Mouse (Mus musculus) layer of hippocampus, postnatal 25 days (tissue): Measurements from ENCODE around the gene Txndc9. TPM values are rescaled to one million over a fixed set of nuclear protein-coding genes. Genes with fewer than 3 reads are reported as not detected.
"Not testable (repeated sequence)": the region's sequence is repeated elsewhere in the genome, so short reads cannot be mapped to it uniquely, and the experiment has no call there.

ENCODE experiments used
- DNase-seq, 2 experiments: peaks; one replicate each; pipeline ENCODE4 v3.0.0; 2022; ENCODE audit warnings: mixed read lengths in 2 of 2, low spot score in 1 of 2; ENCODE audit errors: extremely low spot score in 1 of 2
- total RNA-seq, 2 experiments: library from RNA; stranded (reverse); gene quantifications; 2 replicates each; pipeline ENCODE4 v1.2.3; 2021

Txndc9 gene
- total RNA-seq, 2 experiments from 2014 or later = 62.4 to 64.2 TPM

DNA sequence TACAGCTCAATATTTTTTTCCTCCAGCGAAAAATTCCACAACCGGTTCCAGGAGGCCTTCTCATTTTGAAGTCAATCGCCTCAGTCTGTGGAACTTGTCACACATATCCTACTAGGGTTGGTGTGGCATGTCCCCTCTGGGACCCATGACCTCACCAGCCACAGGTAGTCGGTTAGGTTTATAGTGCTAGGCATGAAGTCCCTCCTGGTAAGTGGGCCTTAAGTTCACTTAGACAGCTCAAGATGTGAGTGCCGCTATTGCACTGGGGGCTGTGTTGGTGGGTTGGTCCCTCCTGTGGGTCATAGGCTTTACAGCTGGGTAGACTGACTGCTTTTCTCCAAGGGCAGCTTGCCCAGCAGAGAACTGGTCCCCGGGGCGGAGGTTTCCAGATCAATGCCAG, 20.4 kb downstream of the Txndc9 start:
- DNase-seq = no peak

GRCm38 (mm10) chr1:37976666-37977065, 21.0 kb downstream of the Txndc9 start:
- not testable (repeated sequence) for DNase-seq

GRCm38 (mm10) chr1:37971520-37971919, 26.2 kb downstream of the Txndc9 start:
- no peak for DNase-seq

DNA sequence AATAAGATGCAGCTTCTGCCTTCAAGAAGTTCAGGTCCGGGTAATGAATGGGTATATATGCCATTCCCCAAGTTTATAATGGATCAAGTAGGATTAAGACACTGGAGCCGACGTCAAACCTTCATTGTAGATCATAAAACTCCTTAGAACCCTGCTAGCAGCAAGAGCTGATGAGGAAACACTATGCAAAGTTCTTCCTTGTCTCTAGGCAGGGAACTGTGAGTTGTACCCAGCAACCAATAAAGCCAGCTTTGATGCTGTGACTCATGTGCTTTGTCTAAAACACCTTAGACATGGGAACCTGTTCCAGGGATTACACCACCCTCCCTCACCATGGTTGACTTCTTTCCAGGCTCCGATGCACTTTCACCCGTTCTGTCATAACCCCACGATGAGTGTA, 28.9 kb downstream of the Txndc9 start:
- no peak for DNase-seq

- DNase-seq = no peak
Measured at GRCm38 (mm10) chr1:37965571-37965970, 32.1 kb downstream of the Txndc9 start.

DNA sequence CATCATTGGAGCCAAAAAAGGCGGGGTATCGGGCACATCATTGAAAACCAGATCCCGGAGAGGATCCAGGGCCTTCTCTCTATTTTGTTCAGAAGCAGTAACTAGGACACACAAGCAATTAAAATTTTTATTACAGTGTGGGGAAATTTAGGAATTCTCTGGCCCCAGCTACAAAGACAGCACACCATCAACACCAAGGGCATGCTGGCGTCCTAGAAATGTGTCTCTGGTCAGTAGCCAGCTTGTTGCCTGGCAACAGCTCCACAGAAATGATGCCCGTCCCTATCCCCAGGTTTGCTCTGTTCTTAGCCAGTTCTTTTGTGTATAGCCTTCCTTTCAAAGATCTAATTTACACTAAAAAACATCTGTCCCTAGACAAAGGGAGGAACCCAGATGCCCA, 38.2 kb downstream of the Txndc9 start:
- peak in 1 of 2 experiments; percentile 15 for DNase-seq

GRCm38 (mm10) chr1:37958516-37958915, 39.2 kb downstream of the Txndc9 start:
- no peak for DNase-seq

DNA sequence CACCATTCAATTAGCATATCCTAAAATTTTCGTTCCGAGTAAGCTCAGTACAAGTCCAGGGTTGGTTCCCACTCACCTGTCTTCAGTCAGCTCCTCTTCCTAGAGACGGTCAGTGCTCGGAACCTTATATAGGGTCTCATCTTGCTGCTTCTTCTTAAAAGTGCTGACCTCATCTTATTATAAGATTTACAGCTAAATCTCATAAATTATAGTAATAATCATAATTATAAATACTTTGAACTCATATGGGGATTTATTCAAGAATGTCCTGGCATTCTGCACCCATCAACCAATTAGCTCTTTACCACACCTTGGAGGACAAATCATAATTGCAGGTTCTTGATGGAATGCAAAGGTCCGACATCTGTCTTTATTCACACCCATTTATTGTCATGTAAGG, 40.0 kb downstream of the Txndc9 start, which contains the start of gene Lyg1:
TSS of gene Lyg1 (minus strand) at position 101 of the 400 bp plus-strand sequence.
- no peak for DNase-seq

DNA sequence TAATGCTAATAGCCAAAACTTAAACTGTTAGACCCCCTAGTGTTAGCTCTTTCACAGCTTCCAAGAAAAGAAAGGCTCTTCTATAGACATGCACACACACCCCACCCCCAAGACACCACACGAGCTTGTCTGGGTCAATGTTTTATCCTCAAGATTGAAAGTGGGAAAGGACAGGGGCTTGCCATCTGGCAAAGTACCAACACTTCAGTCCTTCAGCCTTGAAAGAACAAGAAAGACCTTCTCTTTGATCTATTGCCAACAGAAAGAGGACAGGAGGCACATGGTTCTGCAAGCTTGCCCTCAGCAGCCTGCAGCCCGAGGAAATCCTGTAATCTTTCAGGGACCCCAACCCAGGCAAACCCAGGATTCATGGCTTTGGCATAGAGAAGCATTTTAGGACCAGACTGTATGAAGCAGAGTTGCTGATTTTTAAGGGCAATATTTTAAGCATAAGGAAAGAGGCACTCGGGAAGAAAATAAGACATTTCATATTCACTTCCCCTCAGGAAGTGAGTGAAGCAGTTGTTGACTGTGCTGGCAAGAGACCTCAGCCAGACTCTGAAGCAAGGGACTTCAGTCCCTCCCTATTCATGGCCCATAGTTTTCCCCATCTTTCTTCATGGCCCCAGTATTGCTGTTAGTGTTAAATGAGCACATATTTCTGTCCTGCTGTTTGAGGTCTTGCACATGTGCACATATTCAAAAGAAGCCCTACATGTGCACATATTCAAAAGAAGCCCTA, 40.8 kb downstream of the Txndc9 start:
- DNase-seq = no peak

DNA sequence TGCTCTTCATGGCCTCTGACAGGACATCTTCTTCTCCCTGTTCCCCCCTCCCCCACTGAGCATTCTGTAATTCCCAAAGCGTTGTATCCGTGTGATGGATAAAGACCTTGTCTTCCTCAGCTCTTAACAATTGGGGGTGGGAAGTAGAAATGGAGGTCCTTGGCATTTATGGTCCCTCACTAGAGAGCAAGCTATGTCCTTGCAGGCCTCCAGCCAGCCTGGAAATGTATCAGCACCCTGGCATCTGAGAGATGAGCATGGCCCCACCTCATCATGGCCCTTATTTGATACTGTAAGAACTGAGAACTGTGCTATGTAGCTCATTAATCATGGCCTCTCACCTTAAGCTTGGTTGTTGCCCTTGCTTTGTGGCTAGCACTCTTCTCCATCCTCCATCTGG, 42.4 kb downstream of the Txndc9 start:
- no peak for DNase-seq

- no peak for DNase-seq
Measured at GRCm38 (mm10) chr1:37954786-37955185, 42.9 kb downstream of the Txndc9 start.

GRCm38 (mm10) chr1:37948906-37949305, 48.8 kb downstream of the Txndc9 start:
- DNase-seq = no peak

Other genes with a start within 250 kb of the Txndc9 start
- 10 to 100 TPM; 21.7 to 25.8 TPM for gene Tsga10, start 131.5 kb downstream of the Txndc9 start, total RNA-seq
- 1 to 10 TPM; 7.6 to 7.7 TPM for gene Lipt1, start 126.2 kb downstream of the Txndc9 start, total RNA-seq
- 10 to 100 TPM in 1 of 2 experiments, 1 to 10 TPM in 1; 9.9 to 10.6 TPM for gene Mitd1, start 107.5 kb downstream of the Txndc9 start, total RNA-seq
- 100 to 1,000 TPM; 138 to 142 TPM for gene Mrpl30, start 107.4 kb downstream of the Txndc9 start, total RNA-seq
- under 1 TPM in 1 of 2 experiments, not detected in 1; 0.10 TPM for gene Lyg2, start 81.4 kb downstream of the Txndc9 start, total RNA-seq
- not detected for gene Lyg1, start 40.1 kb downstream of the Txndc9 start, total RNA-seq
- 10 to 100 TPM; 41.5 to 47.4 TPM for gene Eif5b, start 117 bp upstream of the Txndc9 start, total RNA-seq
- gene Rev1, start 131.9 kb upstream of the Txndc9 start, total RNA-seq = 10 to 100 TPM; 29.9 to 37.3 TPM